Mouse (Mus musculus) hindbrain, embryonic 15.5 days (tissue): ENCODE data around the gene Fndc8. TPM values are rescaled to one million over a fixed set of nuclear protein-coding genes. Genes with fewer than 3 reads are reported as not detected.

Experiments used
- ATAC-seq: fragments of 200-750 bp; cut with Nextera tagmentation; 2 replicates; pipeline ENCODE4 v1.8.0; 2017; ENCODE audit warnings: low read depth, moderate number of reproducible peaks, moderate TSS enrichment; ENCODE audit not compliant: low FRiP score
- H3K27ac ChIP-seq: fragments of 300-500 bp; sonication (generic); replicated peaks from 2 replicates; pipeline ENCODE4 v1.5.1; 2015; ENCODE audit warnings: mild to moderate bottlenecking, inconsistent platforms
- H3K27me3 ChIP-seq: fragments of 300-500 bp; sonication (generic); 2 replicates; pipeline ENCODE4 v1.6.1; 2015; ENCODE audit warnings: control low read depth, inconsistent platforms
- H3K36me3 ChIP-seq: fragments of 300-500 bp; sonication (generic); 2 replicates; pipeline ENCODE4 v1.6.1; 2015; ENCODE audit warnings: control low read depth, inconsistent platforms
- H3K4me1 ChIP-seq: fragments of 300-500 bp; sonication (generic); replicated peaks from 2 replicates; pipeline ENCODE4 v1.6.1; 2015; ENCODE audit warnings: control low read depth, inconsistent platforms
- H3K4me2 ChIP-seq: fragments of 300-500 bp; sonication (generic); 2 replicates; pipeline ENCODE4 v1.6.1; 2015; ENCODE audit warnings: moderate library complexity, mild to moderate bottlenecking, inconsistent platforms
- H3K4me3 ChIP-seq: fragments of 300-500 bp; sonication (generic); 2 replicates; pipeline ENCODE4 v1.5.1; 2015; ENCODE audit warnings: mild to moderate bottlenecking, inconsistent platforms
- H3K9ac ChIP-seq: fragments of 300-500 bp; sonication (generic); 2 replicates; pipeline ENCODE4 v1.6.1; 2015; ENCODE audit warnings: inconsistent platforms
- H3K9me3 ChIP-seq: fragments of 300-500 bp; sonication (generic); 2 replicates; pipeline ENCODE4 v1.6.1; 2016; ENCODE audit warnings: control low read depth, inconsistent platforms
- WGBS: fragments of 180-500 bp; shearing (Covaris S2); methylation state at CpG from one replicate; pipeline ENCODE4 v1.1.7; 2015; 5-methylcytosine and 5-hydroxymethylcytosine counted together
- polyA plus RNA-seq: library from polyadenylated mRNA; unstranded; fragments of >200 nt; fragmentation: Nextera tagmentation; extraction: Ambion mirVana; gene quantifications from 2 replicates; pipeline ENCODE4 v1.2.1, GENCODE M21; 2015

Fndc8 gene
- polyA plus RNA-seq, 1 experiment from 2014 or later = 0.82 TPM

GRCm38 (mm10) chr11:82856032-82856431 lies 35.9 kb upstream of the Fndc8 start:
- H3K4me1 ChIP-seq = peaks cover 9% of the 10 kb centered on the region; the same call in 1 of the 2 replicates
- H3K27me3 ChIP-seq = no peaks in the 10 kb centered on the region
- peak; percentile 30; the same call in 1 of the 2 replicates for ATAC-seq
- 49% methylated on average over 10 of the region's 10 CpGs for WGBS
- H3K36me3 ChIP-seq = no peaks in the 10 kb centered on the region
- no peaks in the 10 kb centered on the region for H3K9me3 ChIP-seq
- no peak overlapping the region for H3K4me2 ChIP-seq
- no peak overlapping the region for H3K4me3 ChIP-seq
- H3K9ac ChIP-seq = no peak overlapping the region
- H3K27ac ChIP-seq = no peak overlapping the region

GRCm38 (mm10) chr11:82857307-82857848 lies 34.5 kb upstream of the Fndc8 start:
- Histone ChIP-seq H3K9ac (no peak overlapping the region), H3K4me3 (no peak overlapping the region), H3K27me3 (no peaks in the 10 kb centered on the region), H3K4me2 (no peak overlapping the region), H3K4me1 (peaks cover 9% of the 10 kb centered on the region; the same call in 1 of the 2 replicates), H3K36me3 (no peaks in the 10 kb centered on the region), H3K27ac (no peak overlapping the region), H3K9me3 (no peaks in the 10 kb centered on the region)
- WGBS = 72% methylated on average over 13 of the region's 13 CpGs
- no peak for ATAC-seq

GRCm38 (mm10) chr11:82860759-82861158 lies 31.2 kb upstream of the Fndc8 start:
- Histone ChIP-seq H3K4me2 (no peak overlapping the region), H3K27ac (no peak overlapping the region), H3K4me1 (peaks cover 15% of the 10 kb centered on the region), H3K4me3 (no peak overlapping the region), H3K27me3 (no peaks in the 10 kb centered on the region), H3K9ac (no peak overlapping the region), H3K9me3 (no peaks in the 10 kb centered on the region), H3K36me3 (no peaks in the 10 kb centered on the region)
- no peak for ATAC-seq
- 88% methylated on average over 6 of the region's 6 CpGs for WGBS

- no peak for ATAC-seq
- Histone ChIP-seq H3K36me3 (no peaks in the 10 kb centered on the region), H3K9ac (no peak overlapping the region), H3K4me2 (no peak overlapping the region), H3K4me1 (peaks cover 11% of the 10 kb centered on the region; the same call in 1 of the 2 replicates), H3K9me3 (no peaks in the 10 kb centered on the region), H3K27me3 (no peaks in the 10 kb centered on the region), H3K27ac (no peak overlapping the region), H3K4me3 (no peak overlapping the region)
- WGBS = 69% methylated on average over 8 of the region's 8 CpGs
Observed at GRCm38 (mm10) chr11:82861558-82861957, 30.4 kb upstream of the Fndc8 start.

- H3K27ac ChIP-seq = no peak overlapping the region
- peaks cover 11% of the 10 kb centered on the region; the same call in 1 of the 2 replicates for H3K4me1 ChIP-seq
- H3K27me3 ChIP-seq = no peaks in the 10 kb centered on the region
- H3K4me3 ChIP-seq = no peak overlapping the region
- H3K9me3 ChIP-seq = no peaks in the 10 kb centered on the region
- no peak overlapping the region for H3K9ac ChIP-seq
- no peak overlapping the region for H3K4me2 ChIP-seq
- no peak for ATAC-seq
- no peaks in the 10 kb centered on the region for H3K36me3 ChIP-seq
- WGBS = 74% methylated on average over 9 of the region's 9 CpGs
Observed at GRCm38 (mm10) chr11:82862638-82863037, 29.3 kb upstream of the Fndc8 start.

GRCm38 (mm10) chr11:82863059-82863458 lies 28.9 kb upstream of the Fndc8 start:
- Histone ChIP-seq H3K4me3 (no peak overlapping the region), H3K27ac (no peak overlapping the region), H3K9me3 (no peaks in the 10 kb centered on the region), H3K36me3 (no peaks in the 10 kb centered on the region), H3K27me3 (no peaks in the 10 kb centered on the region), H3K9ac (no peak overlapping the region), H3K4me1 (peaks cover 11% of the 10 kb centered on the region; the same call in 1 of the 2 replicates), H3K4me2 (no peak overlapping the region)
- 28% methylated on average over 2 of the region's 2 CpGs for WGBS
- no peak for ATAC-seq

- WGBS = 42% methylated on average over 4 of the region's 4 CpGs
- Histone ChIP-seq H3K4me2 (no peak overlapping the region), H3K9ac (no peak overlapping the region), H3K9me3 (no peaks in the 10 kb centered on the region), H3K27ac (0 out of 2 replicates have a peak overlapping the region, but pooled peaks have one; percentile 34), H3K4me1 (peaks cover 11% of the 10 kb centered on the region; the same call in 1 of the 2 replicates), H3K27me3 (no peaks in the 10 kb centered on the region), H3K4me3 (no peak overlapping the region), H3K36me3 (no peaks in the 10 kb centered on the region)
- ATAC-seq = no peak
Observed at GRCm38 (mm10) chr11:82863488-82863931, 28.4 kb upstream of the Fndc8 start.

- H3K9me3 ChIP-seq = no peaks in the 10 kb centered on the region
- H3K9ac ChIP-seq = no peak overlapping the region
- WGBS = 76% methylated on average over 10 of the region's 10 CpGs
- no peak overlapping the region for H3K4me2 ChIP-seq
- no peaks in the 10 kb centered on the region for H3K36me3 ChIP-seq
- no peak overlapping the region for H3K4me3 ChIP-seq
- H3K4me1 ChIP-seq = peaks cover 23% of the 10 kb centered on the region; the same call in 1 of the 2 replicates
- no peak for ATAC-seq
- H3K27me3 ChIP-seq = no peaks in the 10 kb centered on the region
- no peak overlapping the region for H3K27ac ChIP-seq
Observed at GRCm38 (mm10) chr11:82865957-82866356, 26.0 kb upstream of the Fndc8 start.

DNA sequence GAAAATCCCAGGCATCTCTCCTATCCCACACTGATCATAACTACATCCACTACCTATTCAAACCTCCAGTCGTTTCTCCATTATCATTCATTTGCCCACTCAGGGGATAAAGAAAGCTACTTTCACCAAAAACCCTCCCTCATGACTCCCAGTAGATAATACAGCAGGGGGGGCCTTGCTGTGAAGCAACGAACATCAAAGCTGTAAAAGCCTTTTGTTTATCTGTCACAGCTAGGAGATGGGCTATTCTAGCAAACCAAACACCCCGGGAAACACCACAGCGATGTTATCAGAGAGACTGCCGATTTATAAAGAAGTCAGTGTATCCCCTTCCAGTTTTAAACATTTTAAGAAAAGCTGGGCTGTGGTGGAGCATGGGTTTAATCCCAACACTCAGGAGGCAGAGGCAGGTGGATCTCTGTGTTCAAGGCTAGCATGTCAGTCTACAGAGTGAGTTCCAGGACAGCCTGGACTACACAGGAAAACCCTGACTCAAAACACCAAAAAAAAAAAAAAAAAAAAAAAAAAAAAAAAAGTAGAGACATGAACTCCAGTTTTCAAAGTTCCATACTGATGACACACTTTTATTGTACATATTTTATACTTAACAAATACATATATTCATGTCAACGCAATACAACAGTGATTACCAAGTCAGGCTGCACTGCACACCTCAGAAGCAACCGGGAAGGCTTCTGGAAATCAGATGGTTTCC lies 24.9 kb upstream of the Fndc8 start:
- 27% methylated on average over 7 of the region's 7 CpGs for WGBS
- no peaks in the 10 kb centered on the region for H3K36me3 ChIP-seq
- H3K4me1 ChIP-seq = peaks cover 29% of the 10 kb centered on the region; the same call in 1 of the 2 replicates
- no peaks in the 10 kb centered on the region for H3K27me3 ChIP-seq
- H3K9me3 ChIP-seq = no peaks in the 10 kb centered on the region
- H3K4me3 ChIP-seq = no peak overlapping the region
- ATAC-seq = no peak
- H3K9ac ChIP-seq = no peak overlapping the region
- H3K27ac ChIP-seq = no peak overlapping the region
- H3K4me2 ChIP-seq = no peak overlapping the region

GRCm38 (mm10) chr11:82867956-82868355 lies 24.0 kb upstream of the Fndc8 start:
- Histone ChIP-seq H3K4me3 (no peak overlapping the region), H3K27ac (no peak overlapping the region), H3K36me3 (no peaks in the 10 kb centered on the region), H3K9ac (no peak overlapping the region), H3K9me3 (no peaks in the 10 kb centered on the region), H3K27me3 (no peaks in the 10 kb centered on the region), H3K4me2 (no peak overlapping the region), H3K4me1 (peaks cover 23% of the 10 kb centered on the region; the same call in 1 of the 2 replicates)
- ATAC-seq = no peak
- 88% methylated on average over 5 of the region's 5 CpGs for WGBS

DNA sequence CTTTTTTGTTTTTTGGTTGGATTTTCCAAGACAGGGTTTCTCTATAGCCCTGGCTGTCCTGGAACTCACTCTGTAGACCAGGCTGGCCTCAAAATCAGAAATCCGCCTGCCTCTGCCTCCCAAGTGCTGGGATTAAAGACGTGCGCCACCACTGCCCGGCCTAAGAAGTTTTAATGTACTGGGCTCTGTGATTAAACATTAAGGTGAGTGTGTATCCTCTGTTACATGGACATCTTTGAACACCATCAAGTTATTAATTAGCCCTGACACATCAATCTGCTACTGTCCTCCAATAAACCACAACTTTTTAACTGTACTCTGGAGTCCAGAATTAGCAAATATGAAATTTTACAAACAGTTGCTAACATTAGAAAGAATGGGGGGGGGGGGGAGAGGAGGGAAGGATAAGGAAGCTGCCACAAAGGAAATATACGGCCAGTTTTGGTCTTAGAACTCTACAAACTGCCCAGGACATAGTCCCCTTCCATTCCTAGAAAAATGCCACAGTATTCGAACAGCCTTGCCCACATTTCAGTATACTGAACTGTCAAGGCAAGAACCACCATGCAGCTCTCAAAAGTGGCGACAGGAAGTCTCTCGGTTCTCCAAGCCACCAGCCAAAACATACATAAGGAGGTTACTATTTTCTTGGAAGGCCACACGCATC lies 22.3 kb upstream of the Fndc8 start:
- no peak overlapping the region for H3K4me3 ChIP-seq
- peaks cover 18% of the 10 kb centered on the region; the same call in 1 of the 2 replicates for H3K4me1 ChIP-seq
- peak overlapping the region; percentile 85 for H3K4me2 ChIP-seq
- ATAC-seq = no peak
- H3K9me3 ChIP-seq = no peaks in the 10 kb centered on the region
- no peak overlapping the region for H3K27ac ChIP-seq
- H3K27me3 ChIP-seq = no peaks in the 10 kb centered on the region
- WGBS = 77% methylated on average over 9 of the region's 9 CpGs
- H3K36me3 ChIP-seq = no peaks in the 10 kb centered on the region
- H3K9ac ChIP-seq = no peak overlapping the region
